Mouse (Mus musculus): ENCODE data around the gene Klhl20. TPM values are rescaled to one million over a fixed set of nuclear protein-coding genes. Genes with fewer than 3 reads are reported as not detected.
A peak's percentile ranks its signal among the peaks of the same experiment; 100 is the strongest.

Klhl20 gene
- polyA plus RNA-seq, 1 experiment from 2014 or later: 10.4 TPM

DNA sequence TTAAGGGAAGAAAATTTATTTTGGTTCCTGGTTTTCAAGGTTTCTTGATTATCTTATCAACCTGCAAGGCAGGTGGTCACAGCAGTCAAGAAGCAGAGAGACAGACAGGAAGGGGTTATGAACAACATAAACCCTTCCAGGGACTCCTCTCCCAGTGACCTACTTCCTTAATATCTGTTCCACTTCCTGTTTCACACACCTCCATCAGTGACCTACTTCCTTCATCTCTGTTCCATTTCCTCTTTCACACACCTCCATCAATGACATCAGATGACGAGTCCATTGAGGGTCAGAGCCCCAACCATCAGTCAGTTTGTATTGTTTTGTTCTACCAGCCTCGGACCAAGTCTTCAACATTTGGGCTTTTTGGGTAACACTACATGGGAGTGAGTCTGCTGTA is 8.2 kb upstream of the Klhl20 start:
- Histone ChIP-seq H3K9me3 (replicated peaks; ENCODE audit: low read length) (no peaks in the 10 kb centered on the region), H3K27ac (no peak overlapping the region), H3K27me3 (ENCODE audit: insufficient read depth, low read length) (no peaks in the 10 kb centered on the region), H3K4me2 (ENCODE audit: low read length) (no peak overlapping the region), H3K9ac (ENCODE audit: low read depth, low read length) (no peak overlapping the region), H3K36me3 (ENCODE audit: insufficient read depth, low read length) (no peaks in the 10 kb centered on the region), H3K4me1 (replicated peaks; ENCODE audit: insufficient read depth, low read length) (no peaks in the 10 kb centered on the region; the same call in 1 of the 2 replicates), H3K4me3 (replicated peaks; ENCODE audit: low read depth, low read length) (no peak overlapping the region)
- no peak for TF ChIP-seq CTCF (IDR thresholded peaks at IDR 0.05; ENCODE audit: low read depth)
- WGBS: 73% methylated on average over 2 of the region's 2 CpGs
- DNase-seq (ENCODE audit: low spot score): no peak
- no peak for ATAC-seq (replicated peaks; ENCODE audit: low FRiP score, low read depth)

DNA sequence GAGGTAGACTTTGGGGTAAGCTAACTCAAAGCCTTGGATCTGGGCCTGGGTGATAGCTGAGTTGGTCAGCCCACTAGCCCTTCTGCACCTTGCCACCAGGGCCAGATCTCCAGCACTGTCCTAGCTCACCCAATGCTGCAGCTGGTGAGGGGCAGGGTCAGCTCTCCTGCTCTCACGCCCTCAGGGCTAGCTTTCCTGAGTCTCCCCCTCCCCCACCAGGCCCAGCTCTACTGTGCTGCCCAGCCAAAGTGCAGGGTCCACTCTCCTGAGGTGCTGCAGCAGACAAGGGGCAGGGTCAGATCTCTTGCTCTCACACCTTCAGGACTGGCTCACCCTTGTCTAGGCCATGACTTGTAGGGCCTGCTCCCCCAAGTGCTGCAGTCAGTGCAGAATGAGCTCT is 4.8 kb downstream of the Klhl20 start:
- no peak for TF ChIP-seq CTCF (IDR thresholded peaks at IDR 0.05; ENCODE audit: low read depth)
- no peak overlapping the region for H3K4me2 ChIP-seq (ENCODE audit: low read length)
- WGBS: 84% methylated on average over 1 of the region's 1 CpGs
- peaks cover 7% of the 10 kb centered on the region; the same call in 1 of the 2 replicates for H3K4me1 ChIP-seq (replicated peaks; ENCODE audit: insufficient read depth, low read length)
- no peak for DNase-seq (ENCODE audit: low spot score)
- no peaks in the 10 kb centered on the region for H3K36me3 ChIP-seq (ENCODE audit: insufficient read depth, low read length)
- H3K27ac ChIP-seq: no peak overlapping the region
- H3K9ac ChIP-seq (ENCODE audit: low read depth, low read length): no peak overlapping the region
- H3K9me3 ChIP-seq (replicated peaks; ENCODE audit: low read length): no peaks in the 10 kb centered on the region
- no peaks in the 10 kb centered on the region for H3K27me3 ChIP-seq (ENCODE audit: insufficient read depth, low read length)
- no peak overlapping the region for H3K4me3 ChIP-seq (replicated peaks; ENCODE audit: low read depth, low read length)
- ATAC-seq (replicated peaks; ENCODE audit: low FRiP score, low read depth): no peak

DNA sequence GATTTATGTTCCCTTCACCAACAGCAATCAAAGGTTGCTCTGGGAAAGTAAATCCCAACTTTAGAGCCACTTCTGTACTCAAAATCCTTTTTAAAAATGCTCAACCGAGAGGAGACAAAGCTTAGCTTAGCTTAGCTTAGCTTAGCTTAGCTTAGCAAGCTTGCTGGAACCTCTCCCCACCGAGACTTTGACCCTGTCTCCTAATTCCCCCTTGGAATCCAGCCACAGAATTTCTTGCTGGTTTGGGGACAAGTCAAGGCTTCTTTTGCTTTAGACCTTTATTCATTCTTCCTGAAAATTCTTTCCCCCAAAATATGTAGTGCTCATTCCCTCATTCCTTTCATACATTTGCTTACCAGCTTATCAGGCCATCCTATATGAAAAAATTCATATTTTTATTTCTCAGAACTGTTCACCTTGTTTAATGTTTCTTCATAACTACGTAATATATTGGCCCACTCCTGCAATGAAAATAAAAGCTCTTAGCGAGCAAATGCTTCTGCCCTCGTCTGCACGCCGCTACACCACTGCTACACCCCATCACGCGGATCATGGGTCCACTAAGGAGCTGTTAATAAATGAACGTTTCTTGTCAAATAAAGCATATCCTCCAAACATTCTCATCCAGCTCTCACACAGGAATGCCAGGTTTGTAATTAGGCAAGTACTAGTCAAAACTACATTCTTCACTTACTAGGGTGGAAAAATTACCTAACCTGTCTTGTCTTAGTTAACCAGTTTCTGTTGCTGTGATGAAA is 8.5 kb downstream of the Klhl20 start:
- no peaks in the 10 kb centered on the region for H3K27me3 ChIP-seq (ENCODE audit: insufficient read depth, low read length)
- no peak overlapping the region for H3K27ac ChIP-seq
- ATAC-seq (replicated peaks; ENCODE audit: low FRiP score, low read depth) (no peak), DNase-seq (ENCODE audit: low spot score) (no peak)
- no peaks in the 10 kb centered on the region for H3K4me1 ChIP-seq (replicated peaks; ENCODE audit: insufficient read depth, low read length)
- H3K36me3 ChIP-seq (ENCODE audit: insufficient read depth, low read length): no peaks in the 10 kb centered on the region
- 84% methylated on average over 10 of the region's 10 CpGs for WGBS
- no peak overlapping the region for H3K4me2 ChIP-seq (ENCODE audit: low read length)
- no peak for TF ChIP-seq CTCF (IDR thresholded peaks at IDR 0.05; ENCODE audit: low read depth)
- no peak overlapping the region for H3K4me3 ChIP-seq (replicated peaks; ENCODE audit: low read depth, low read length)
- H3K9ac ChIP-seq (ENCODE audit: low read depth, low read length): no peak overlapping the region
- no peaks in the 10 kb centered on the region for H3K9me3 ChIP-seq (replicated peaks; ENCODE audit: low read length)

DNA sequence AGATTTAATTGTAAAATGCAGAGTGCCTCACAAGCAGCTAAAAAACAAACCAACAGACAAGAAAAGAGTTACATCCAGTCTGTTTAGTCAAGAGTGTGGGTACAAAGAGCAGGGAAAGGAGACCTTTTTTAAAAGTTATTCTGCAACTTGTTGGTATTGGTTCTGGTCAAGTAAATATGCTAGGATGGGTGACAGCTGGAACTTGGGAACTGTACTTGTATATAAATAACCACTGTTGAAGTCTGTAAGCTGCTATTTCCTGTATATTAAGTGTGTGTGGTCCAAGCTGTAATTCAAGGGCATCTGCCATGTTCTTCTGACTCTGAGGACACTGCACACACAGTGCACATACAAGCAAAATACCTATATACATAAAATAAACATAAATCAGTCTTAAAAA is 16.7 kb downstream of the Klhl20 start:
- no peak for ATAC-seq (replicated peaks; ENCODE audit: low FRiP score, low read depth)
- Histone ChIP-seq H3K4me3 (replicated peaks; ENCODE audit: low read depth, low read length) (no peak overlapping the region), H3K27ac (peak overlapping the region; percentile 39; the same call in 1 of the 2 replicates), H3K4me1 (replicated peaks; ENCODE audit: insufficient read depth, low read length) (no peaks in the 10 kb centered on the region), H3K27me3 (ENCODE audit: insufficient read depth, low read length) (no peaks in the 10 kb centered on the region), H3K9me3 (replicated peaks; ENCODE audit: low read length) (no peaks in the 10 kb centered on the region), H3K4me2 (ENCODE audit: low read length) (no peak overlapping the region), H3K36me3 (ENCODE audit: insufficient read depth, low read length) (no peaks in the 10 kb centered on the region), H3K9ac (ENCODE audit: low read depth, low read length) (no peak overlapping the region)
- TF ChIP-seq CTCF (IDR thresholded peaks at IDR 0.05; ENCODE audit: low read depth): no peak
- DNase-seq (ENCODE audit: low spot score): peak; percentile 78

DNA sequence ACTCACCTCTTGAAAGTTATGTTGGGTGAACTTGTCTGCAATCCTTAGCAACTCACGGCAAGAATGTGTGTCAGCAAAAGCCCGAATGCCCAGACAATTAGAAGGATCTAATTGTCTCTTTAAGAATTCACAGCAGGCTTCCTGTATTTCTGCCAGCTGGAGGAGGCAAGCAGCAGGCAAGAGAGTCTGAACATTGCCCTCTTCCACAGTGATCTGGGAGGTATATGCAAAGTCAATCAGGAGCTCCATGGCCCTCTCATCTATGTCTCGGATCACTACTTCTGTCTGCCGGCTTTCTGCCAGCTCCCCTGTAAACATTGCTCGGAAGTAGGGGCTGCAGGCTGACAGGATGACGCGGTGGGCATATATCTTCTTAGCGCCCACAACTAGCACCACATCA is 22.1 kb downstream of the Klhl20 start:
- Histone ChIP-seq H3K4me2 (ENCODE audit: low read length) (no peak overlapping the region), H3K36me3 (ENCODE audit: insufficient read depth, low read length) (peaks cover 12% of the 10 kb centered on the region), H3K27me3 (ENCODE audit: insufficient read depth, low read length) (no peaks in the 10 kb centered on the region), H3K9ac (ENCODE audit: low read depth, low read length) (no peak overlapping the region), H3K27ac (no peak overlapping the region), H3K9me3 (replicated peaks; ENCODE audit: low read length) (no peaks in the 10 kb centered on the region), H3K4me1 (replicated peaks; ENCODE audit: insufficient read depth, low read length) (no peaks in the 10 kb centered on the region), H3K4me3 (replicated peaks; ENCODE audit: low read depth, low read length) (no peak overlapping the region)
- no peak for DNase-seq (ENCODE audit: low spot score)
- no peak for ATAC-seq (replicated peaks; ENCODE audit: low FRiP score, low read depth)
- 86% methylated on average over 8 of the region's 8 CpGs for WGBS
- TF ChIP-seq CTCF (IDR thresholded peaks at IDR 0.05; ENCODE audit: low read depth): no peak

DNA sequence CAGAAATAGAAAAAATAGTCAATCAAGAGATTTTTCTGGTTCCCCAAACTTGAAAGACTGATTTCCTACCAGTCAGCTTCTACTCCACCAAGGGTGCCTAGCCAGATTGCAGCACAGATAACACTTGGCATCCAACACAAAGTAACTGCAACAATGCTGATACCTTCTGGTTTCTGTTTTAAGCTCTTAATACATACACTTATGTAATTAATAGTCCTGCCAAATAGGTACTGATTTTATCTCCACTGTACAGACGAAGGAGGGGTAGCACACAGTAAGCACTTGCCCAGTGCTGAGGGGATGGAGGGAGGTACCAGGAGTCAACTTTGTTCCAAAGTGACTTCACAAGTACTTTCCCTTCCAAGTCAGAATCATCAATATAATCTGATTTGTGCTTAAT is 27.5 kb downstream of the Klhl20 start:
- Histone ChIP-seq H3K9me3 (replicated peaks; ENCODE audit: low read length) (no peaks in the 10 kb centered on the region), H3K4me2 (ENCODE audit: low read length) (no peak overlapping the region), H3K36me3 (ENCODE audit: insufficient read depth, low read length) (peaks cover 16% of the 10 kb centered on the region; the same call in 1 of the 2 replicates), H3K27ac (no peak overlapping the region), H3K4me1 (replicated peaks; ENCODE audit: insufficient read depth, low read length) (no peaks in the 10 kb centered on the region), H3K27me3 (ENCODE audit: insufficient read depth, low read length) (no peaks in the 10 kb centered on the region), H3K4me3 (replicated peaks; ENCODE audit: low read depth, low read length) (no peak overlapping the region), H3K9ac (ENCODE audit: low read depth, low read length) (no peak overlapping the region)
- whole genome bisulfite sequencing: 67% methylated on average over 1 of the region's 1 CpGs
- no peak for TF ChIP-seq CTCF (IDR thresholded peaks at IDR 0.05; ENCODE audit: low read depth)
- DNase-seq (ENCODE audit: low spot score) (no peak), ATAC-seq (replicated peaks; ENCODE audit: low FRiP score, low read depth) (no peak)

Measured in kidney, postnatal 0 days (tissue).